Mouse (Mus musculus) embryonic facial prominence, embryonic 14.5 days (tissue): ENCODE measurements around the gene Tas2r137. TPM values are rescaled to one million over a fixed set of nuclear protein-coding genes. Genes with fewer than 3 reads are reported as not detected.
A peak's percentile ranks its signal among the peaks of the same experiment; 100 is the strongest.

Experiments
- ATAC-seq: fragments of 200-750 bp; cut with Nextera tagmentation; 2 replicates; pipeline ENCODE4 v1.8.0; 2017; ENCODE audit warnings: low read depth, moderate number of reproducible peaks, moderate TSS enrichment
- DNase-seq: peaks from one replicate; pipeline ENCODE4 v3.0.0-alpha.2; 2015; ENCODE audit warnings: low spot score
- H3K27ac ChIP-seq: fragments of 300-500 bp; sonication (generic); replicated peaks from 2 replicates; pipeline ENCODE4 v1.5.1; 2014; ENCODE audit warnings: low read depth, mild to moderate bottlenecking, low read length, moderate library complexity
- H3K27me3 ChIP-seq: fragments of 300-500 bp; sonication (generic); replicated peaks from 2 replicates; pipeline ENCODE4 v1.6.1; 2014; ENCODE audit warnings: low read length; ENCODE audit not compliant: control insufficient read depth, insufficient read depth
- H3K36me3 ChIP-seq: fragments of 300-500 bp; sonication (generic); 2 replicates; pipeline ENCODE4 v1.6.1; 2014; ENCODE audit warnings: low read length, mixed read lengths; ENCODE audit not compliant: control insufficient read depth, insufficient read depth
- H3K4me1 ChIP-seq: fragments of 300-500 bp; sonication (generic); 2 replicates; pipeline ENCODE4 v1.6.1; 2014; ENCODE audit warnings: antibody characterized with exemption, low read length; ENCODE audit not compliant: control insufficient read depth, insufficient read depth
- H3K4me2 ChIP-seq: fragments of 300-500 bp; sonication (generic); 2 replicates; pipeline ENCODE4 v1.6.1; 2014; ENCODE audit warnings: low read depth, mild to moderate bottlenecking, low read length, moderate library complexity, mixed read lengths
- H3K4me3 ChIP-seq: fragments of 300-500 bp; sonication (generic); 2 replicates; pipeline ENCODE4 v1.5.1; 2014; ENCODE audit warnings: low read depth, mild to moderate bottlenecking, low read length
- H3K9ac ChIP-seq: fragments of 300-500 bp; sonication (generic); 2 replicates; pipeline ENCODE4 v1.6.1; 2014; ENCODE audit warnings: low read depth, mild to moderate bottlenecking, low read length, moderate library complexity, mixed read lengths
- H3K9me3 ChIP-seq: fragments of 300-500 bp; sonication (generic); 2 replicates; pipeline ENCODE4 v1.6.1; 2016; ENCODE audit warnings: low read length; ENCODE audit not compliant: control insufficient read depth
- WGBS: fragments of 180-500 bp; shearing (Covaris S2); extraction: QIAGEN DNeasy Blood & Tissue Kit; methylation state at CpG from one replicate; pipeline ENCODE4 v1.1.7; 2014; 5-methylcytosine and 5-hydroxymethylcytosine counted together
- polyA plus RNA-seq: library from polyadenylated mRNA; unstranded; fragments of >200 nt; fragmentation: Nextera tagmentation; extraction: Ambion mirVana; gene quantifications from 2 replicates; pipeline ENCODE4 v1.2.1, GENCODE M21; 2014

Tas2r137 gene
- not detected in 2 replicates for polyA plus RNA-seq

DNA sequence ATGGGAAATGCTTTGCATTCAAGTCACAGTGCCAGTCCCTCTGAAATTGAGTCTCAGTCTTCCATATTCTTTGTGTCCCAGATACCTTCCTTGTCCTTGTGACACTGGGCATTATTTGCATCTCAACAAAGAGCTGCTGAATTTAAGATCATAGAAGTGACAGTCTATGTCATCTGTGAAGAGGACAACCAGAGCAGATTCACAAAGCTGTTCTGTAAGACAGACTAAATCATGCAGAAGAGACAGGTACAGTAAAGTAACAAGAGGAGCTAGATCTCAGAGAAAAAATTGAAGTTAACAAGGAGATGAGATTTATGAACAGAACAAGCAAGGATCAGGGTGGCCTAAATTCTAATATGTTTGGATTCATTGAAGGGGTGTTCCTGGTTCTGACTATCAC is at the start of gene Tas2r137:
Tas2r137 (plus strand) TSS at position 301 of the 400 bp plus-strand sequence.
- no peak for DNase-seq
- no peak within 1 kb of the TSS for H3K4me3 ChIP-seq
- no peaks in the 10 kb centered on the region for H3K4me1 ChIP-seq
- H3K9me3 ChIP-seq = no peaks in the 10 kb centered on the region
- H3K9ac ChIP-seq = no peak within 1 kb of the TSS
- H3K27me3 ChIP-seq = no peaks in the 10 kb centered on the region
- H3K4me2 ChIP-seq = no peak within 1 kb of the TSS
- no peaks in the 10 kb centered on the region for H3K36me3 ChIP-seq
- no peak for ATAC-seq
- H3K27ac ChIP-seq = no peak within 1 kb of the TSS

DNA sequence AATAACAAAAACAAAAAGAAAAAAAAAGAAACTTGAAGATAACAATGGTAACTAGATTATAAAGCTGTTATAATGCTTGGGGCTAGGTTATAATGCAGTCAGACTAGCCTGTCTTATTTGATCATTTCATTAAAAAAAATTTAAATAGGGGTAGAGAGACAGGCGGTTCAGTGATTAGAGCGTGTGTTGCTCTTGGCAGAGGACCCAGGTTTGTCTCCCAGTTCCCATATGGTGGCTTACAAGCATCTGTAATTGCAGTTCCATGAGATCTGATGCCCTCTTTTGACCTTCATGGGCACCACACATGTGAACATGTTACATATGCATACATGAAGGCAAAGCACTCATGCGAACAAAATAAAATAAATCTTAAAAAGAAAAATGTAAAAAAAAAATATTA is 49.8 kb upstream of the Tas2r137 start:
- DNase-seq = no peak
- no peak overlapping the region for H3K27ac ChIP-seq
- H3K27me3 ChIP-seq = peaks cover 27% of the 10 kb centered on the region
- no peak for ATAC-seq
- H3K4me1 ChIP-seq = 0 out of 2 replicates have a peak, but pooled peaks cover 4% of the 10 kb centered on the region
- no peaks in the 10 kb centered on the region for H3K36me3 ChIP-seq
- no peak overlapping the region for H3K4me3 ChIP-seq
- no peak overlapping the region for H3K4me2 ChIP-seq
- H3K9me3 ChIP-seq = no peaks in the 10 kb centered on the region
- 56% methylated on average over 3 of the region's 3 CpGs for WGBS
- no peak overlapping the region for H3K9ac ChIP-seq

DNA sequence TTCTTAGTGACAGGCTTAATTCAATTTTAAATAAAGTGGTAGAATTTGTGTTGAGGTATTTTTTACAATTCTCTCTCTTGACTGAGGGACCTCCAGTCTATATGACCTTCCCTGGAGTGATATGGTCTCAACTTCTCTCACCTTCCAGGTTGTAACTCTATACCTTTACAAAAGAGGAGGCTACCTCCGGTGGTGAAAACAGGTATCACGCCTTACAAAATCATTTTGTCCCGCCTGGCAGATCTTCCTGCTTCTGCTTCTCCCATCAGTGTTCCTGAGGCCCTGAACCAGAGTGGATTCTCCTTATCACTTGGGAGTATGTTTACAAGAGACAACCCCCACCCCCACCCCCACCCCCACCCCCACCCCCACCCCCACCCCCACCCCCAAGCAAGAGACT is 49.3 kb upstream of the Tas2r137 start:
- DNase-seq = no peak
- no peak overlapping the region for H3K4me2 ChIP-seq
- peaks cover 25% of the 10 kb centered on the region for H3K27me3 ChIP-seq
- no peaks in the 10 kb centered on the region for H3K4me1 ChIP-seq
- no peak overlapping the region for H3K9ac ChIP-seq
- no peaks in the 10 kb centered on the region for H3K36me3 ChIP-seq
- ATAC-seq = no peak
- no peak overlapping the region for H3K4me3 ChIP-seq
- no peak overlapping the region for H3K27ac ChIP-seq
- no peaks in the 10 kb centered on the region for H3K9me3 ChIP-seq
- 33% methylated on average over 3 of the region's 3 CpGs for WGBS

DNA sequence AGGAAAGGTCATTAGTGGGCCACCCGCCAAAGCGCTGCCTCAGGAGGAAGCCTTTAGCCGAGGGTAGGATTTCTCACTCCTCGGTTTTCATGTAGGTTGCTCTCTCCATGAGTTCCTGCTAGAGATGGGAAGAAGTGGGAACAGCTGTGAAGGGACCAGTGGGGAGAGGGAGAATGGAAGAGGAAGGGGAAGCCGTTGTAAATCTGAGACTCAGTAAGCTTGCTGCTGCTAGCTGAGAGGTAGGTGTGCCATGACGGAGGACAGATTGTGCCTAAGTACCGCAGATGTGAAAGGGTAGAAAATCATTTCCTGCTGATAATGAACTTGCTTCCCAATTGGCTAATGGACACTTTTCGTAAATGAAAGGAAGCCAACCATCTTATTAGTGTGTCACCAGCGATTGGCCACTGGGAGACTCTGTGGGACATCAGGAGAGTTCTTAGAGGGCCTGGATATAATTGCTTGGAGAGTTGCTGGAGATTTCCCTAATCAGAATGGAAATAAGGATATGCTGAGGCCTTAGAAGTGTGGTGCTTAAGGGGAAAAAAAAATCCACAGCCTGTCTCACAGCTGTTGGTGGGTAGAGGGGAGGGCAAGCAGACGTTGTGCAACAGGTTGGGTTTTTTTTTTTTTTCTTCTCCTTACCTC is 47.6 kb upstream of the Tas2r137 start:
- H3K36me3 ChIP-seq = no peaks in the 10 kb centered on the region
- H3K4me3 ChIP-seq = no peak overlapping the region
- WGBS = 31% methylated on average over 10 of the region's 10 CpGs
- H3K4me2 ChIP-seq = no peak overlapping the region
- no peak overlapping the region for H3K27ac ChIP-seq
- no peak overlapping the region for H3K9ac ChIP-seq
- no peak for DNase-seq
- no peak for ATAC-seq
- no peaks in the 10 kb centered on the region for H3K9me3 ChIP-seq
- no peaks in the 10 kb centered on the region for H3K4me1 ChIP-seq
- H3K27me3 ChIP-seq = peaks cover 18% of the 10 kb centered on the region

DNA sequence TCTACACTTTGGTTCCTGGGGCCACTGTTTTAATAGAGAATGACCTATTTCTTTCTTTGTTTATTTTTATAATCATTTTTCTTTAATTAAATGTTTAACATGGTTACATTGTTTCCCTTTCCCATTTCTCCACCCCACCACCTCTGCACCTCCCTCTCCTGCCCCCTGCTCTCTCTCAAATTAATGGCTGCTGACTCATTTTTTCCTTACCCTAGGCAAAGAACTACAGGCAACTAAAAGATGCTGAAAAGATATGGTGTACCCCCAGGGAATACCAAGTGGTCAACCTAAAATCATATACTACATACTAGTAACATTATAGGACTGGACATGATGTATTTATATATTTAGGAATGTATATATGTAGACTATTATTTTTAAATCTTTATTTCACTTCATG is 42.4 kb upstream of the Tas2r137 start:
- Histone ChIP-seq H3K9ac (no peak overlapping the region), H3K4me3 (no peak overlapping the region), H3K9me3 (no peaks in the 10 kb centered on the region), H3K4me1 (no peaks in the 10 kb centered on the region), H3K36me3 (no peaks in the 10 kb centered on the region), H3K27ac (no peak overlapping the region), H3K4me2 (no peak overlapping the region), H3K27me3 (no peaks in the 10 kb centered on the region)
- no peak for ATAC-seq
- no peak for DNase-seq

DNA sequence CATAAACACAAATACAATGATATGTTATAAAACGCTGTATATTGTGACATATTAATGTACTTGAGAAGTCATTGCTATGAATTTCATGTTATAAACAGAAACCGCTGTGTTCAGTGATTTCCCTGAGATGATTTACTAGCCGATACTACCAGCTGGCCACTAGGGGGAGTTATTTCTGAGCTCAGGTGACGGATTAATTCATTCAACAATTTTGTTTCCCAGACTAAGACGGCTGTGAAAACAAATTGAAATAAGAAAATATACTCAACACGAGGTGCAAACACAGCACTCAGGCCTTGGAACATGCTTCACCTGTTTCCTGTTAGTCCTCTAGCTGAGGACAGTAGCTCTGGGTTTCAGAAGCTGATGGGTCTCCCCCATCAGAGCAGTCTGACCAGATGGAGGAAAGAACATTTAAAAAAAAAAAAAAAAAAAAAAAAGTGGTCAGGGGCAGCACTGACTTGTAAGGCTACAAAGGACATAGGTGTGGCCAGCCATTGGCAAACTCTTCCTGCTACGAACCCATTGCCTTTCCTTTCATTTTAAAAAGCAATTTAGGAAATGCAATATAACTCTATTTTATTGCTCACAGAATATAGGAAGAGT is 36.5 kb upstream of the Tas2r137 start:
- DNase-seq (peak; percentile 15), ATAC-seq (no peak)
- no peak overlapping the region for H3K4me3 ChIP-seq
- no peaks in the 10 kb centered on the region for H3K9me3 ChIP-seq
- H3K9ac ChIP-seq = no peak overlapping the region
- no peak overlapping the region for H3K4me2 ChIP-seq
- H3K27ac ChIP-seq = no peak overlapping the region
- no peaks in the 10 kb centered on the region for H3K4me1 ChIP-seq
- H3K36me3 ChIP-seq = no peaks in the 10 kb centered on the region
- no peaks in the 10 kb centered on the region for H3K27me3 ChIP-seq
- WGBS = 22% methylated on average over 7 of the region's 7 CpGs

DNA sequence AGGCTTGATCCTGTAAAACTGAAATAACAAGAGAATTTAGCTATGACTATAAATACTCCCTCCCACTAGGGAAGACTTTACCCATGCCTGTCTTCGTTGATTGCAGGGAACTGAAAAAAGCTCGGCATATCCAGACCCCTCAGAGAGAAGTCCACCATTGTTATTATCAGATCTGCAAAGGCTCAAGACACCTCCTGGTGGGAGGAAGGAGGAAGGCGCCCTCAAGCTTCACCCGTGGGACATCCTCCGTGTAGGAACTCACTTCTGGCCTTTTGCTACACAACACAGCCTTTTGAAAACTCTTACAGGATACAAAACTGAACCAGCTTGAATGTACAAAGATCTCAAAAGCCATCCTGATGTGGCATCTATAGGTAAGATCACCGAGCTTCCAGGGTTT is 25.3 kb upstream of the Tas2r137 start:
- H3K4me3 ChIP-seq = no peak overlapping the region
- no peak overlapping the region for H3K27ac ChIP-seq
- H3K9me3 ChIP-seq = no peaks in the 10 kb centered on the region
- H3K4me1 ChIP-seq = no peaks in the 10 kb centered on the region
- H3K4me2 ChIP-seq = no peak overlapping the region
- ATAC-seq (no peak), DNase-seq (no peak)
- H3K9ac ChIP-seq = no peak overlapping the region
- no peaks in the 10 kb centered on the region for H3K36me3 ChIP-seq
- no peaks in the 10 kb centered on the region for H3K27me3 ChIP-seq
- 51% methylated on average over 6 of the region's 6 CpGs for WGBS

DNA sequence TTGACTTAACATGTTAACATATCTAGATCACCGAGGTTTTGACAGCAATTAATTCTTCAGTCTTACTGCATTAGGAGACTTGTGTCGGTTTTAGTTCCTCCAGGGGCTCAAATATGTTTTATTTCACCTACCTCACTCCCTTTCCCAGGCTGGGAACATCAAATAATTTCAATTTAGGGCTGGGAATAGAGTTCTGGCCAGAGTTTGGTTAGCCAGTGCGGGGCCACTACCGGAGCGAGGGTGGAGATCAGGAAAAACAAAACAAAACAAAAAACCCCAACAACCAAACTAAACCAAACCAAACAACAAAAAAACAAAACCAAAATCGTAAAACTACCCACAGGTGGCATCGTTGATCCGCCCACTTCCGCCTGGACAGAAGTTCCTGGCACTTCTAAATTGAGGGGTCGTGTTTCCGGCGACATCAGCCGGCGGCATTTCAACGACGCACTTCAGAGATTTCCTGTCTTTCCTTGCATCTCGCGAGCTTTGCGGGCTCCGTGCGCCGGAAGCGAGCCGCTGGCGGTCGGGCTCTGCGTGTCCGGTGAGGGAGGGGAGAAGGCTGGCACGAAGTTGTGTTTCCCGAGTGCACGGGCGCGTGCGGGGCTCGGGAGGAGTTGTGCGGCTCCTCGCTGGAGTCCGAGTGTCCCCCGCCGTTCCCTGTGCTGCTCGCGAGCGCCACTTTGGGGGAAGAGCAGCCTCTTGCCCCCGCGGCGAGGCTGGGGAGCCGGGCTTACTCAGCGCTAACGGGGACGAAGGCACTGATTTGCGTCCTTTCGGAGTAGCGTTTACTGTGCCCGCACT is 19.9 kb upstream of the Tas2r137 start, which contains the start of gene Ssbp1:
Ssbp1 (plus strand) TSS at position 437 of the 804 bp plus-strand sequence.
- Histone ChIP-seq H3K27ac (peak within 1 kb of the TSS; percentile 97), H3K36me3 (peaks cover 28% of the 10 kb centered on the region), H3K4me1 (peaks cover 5% of the 10 kb centered on the region), H3K9ac (peak within 1 kb of the TSS; percentile 93), H3K4me2 (peak within 1 kb of the TSS; percentile 82), H3K27me3 (no peaks in the 10 kb centered on the region), H3K9me3 (no peaks in the 10 kb centered on the region), H3K4me3 (peak within 1 kb of the TSS; percentile 79)
- ATAC-seq (peak; percentile 98), DNase-seq (peak; percentile 97)
- WGBS = under 1% methylated on average over 47 of the region's 54 CpGs
